In the genomic region with DNA sequence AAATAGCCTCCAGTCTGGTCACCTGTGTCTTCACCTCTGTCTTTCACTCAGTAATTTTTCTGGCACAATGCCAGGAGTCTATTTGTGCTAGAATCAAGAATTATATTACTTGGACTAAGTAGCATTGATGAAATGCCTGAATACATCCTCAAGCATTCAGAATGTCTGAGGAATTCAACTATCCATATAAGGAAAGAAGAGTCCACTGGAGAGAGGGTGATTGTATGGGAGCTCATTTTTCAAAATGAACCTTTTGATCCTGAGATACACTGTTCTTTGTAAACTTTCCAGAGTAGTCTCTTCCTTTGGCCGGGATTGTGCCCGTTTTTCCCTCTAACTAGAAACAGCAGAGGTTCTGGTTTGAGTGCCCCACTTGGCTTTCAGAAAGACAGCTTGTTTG, we compare ENCODE assay signal across 21 mouse cellular contexts.
"Had no signal": no experiment of that assay in that cellular context is flagged by ENCODE, and none has a peak within 500 bp of the region (broad histone marks: within the 10 kb centered on the region; RNA-seq: fewer than 3 reads in every experiment).

No protein-coding gene starts in this region.

- H3K4me3 ChIP-seq: layer of hippocampus, adult 2 months; left cerebral cortex, adult 2 months; liver, embryonic 13.5 days; megakaryocyte, embryonic 14.5 days; midbrain, embryonic 10.5 days; midbrain, embryonic 13.5 days; myocyte; neural tube, embryonic 13.5 days had no signal

- ATAC-seq: inflammation-experienced regulatory T-cells, adult 6 months; midbrain, embryonic 13.5 days; midbrain, embryonic 16.5 days had no signal

- H3K9me3 ChIP-seq: liver, embryonic 13.5 days; midbrain, embryonic 10.5 days; midbrain, embryonic 13.5 days; neural tube, embryonic 13.5 days had no signal

- H3K36me3 ChIP-seq: liver, embryonic 13.5 days; midbrain, embryonic 10.5 days; midbrain, embryonic 13.5 days; neural tube, embryonic 13.5 days had no signal

- H3K27ac ChIP-seq: kidney, postnatal 0 days; layer of hippocampus, adult 2 months; left cerebral cortex, adult 2 months; liver, embryonic 13.5 days; macrophage; midbrain, embryonic 10.5 days; midbrain, embryonic 13.5 days; neural tube, embryonic 13.5 days had no signal

- H3K9ac ChIP-seq: liver, embryonic 13.5 days; midbrain, embryonic 13.5 days; neural tube, embryonic 13.5 days had no signal

- DNase-seq: kidney, adult 2 months; kidney, postnatal 25 days; layer of hippocampus, adult 9-11 months; liver, embryonic 13.5 days; lung, adult 2 months; retina, postnatal 1 day; right cerebral cortex, postnatal 25 days; spleen, adult 18-20 months; thymus, adult 18-20 months; thymus, postnatal 36 days had no signal

- H3K4me1 ChIP-seq: liver, embryonic 13.5 days; megakaryocyte, embryonic 14.5 days; midbrain, embryonic 10.5 days; midbrain, embryonic 13.5 days; neural tube, embryonic 13.5 days had no signal

- H3K27me3 ChIP-seq: liver, embryonic 13.5 days; megakaryocyte, embryonic 14.5 days; midbrain, embryonic 13.5 days; neural tube, embryonic 13.5 days had no signal

- H3K4me2 ChIP-seq: liver, embryonic 13.5 days; midbrain, embryonic 13.5 days; neural tube, embryonic 13.5 days had no signal
